Mouse (Mus musculus) kidney, embryonic 15.5 days (tissue): Measurements from ENCODE around the gene Gorab. TPM values are rescaled to one million over a fixed set of nuclear protein-coding genes. Genes with fewer than 3 reads are reported as not detected.

Source experiments
- ATAC-seq: fragments of 200-750 bp; cut with Nextera tagmentation; replicated peaks from 2 replicates; pipeline ENCODE4 v1.8.0; 2017; ENCODE audit warnings: moderate TSS enrichment; ENCODE audit not compliant: low FRiP score
- H3K27ac ChIP-seq: fragments of 300-500 bp; sonication (generic); 2 replicates; pipeline ENCODE4 v1.5.1; 2015; ENCODE audit warnings: mild to moderate bottlenecking, inconsistent platforms
- H3K27me3 ChIP-seq: fragments of 300-500 bp; sonication (generic); 2 replicates; pipeline ENCODE4 v1.6.1; 2015; ENCODE audit warnings: inconsistent platforms
- H3K36me3 ChIP-seq: fragments of 300-500 bp; sonication (generic); 2 replicates; pipeline ENCODE4 v1.6.1; 2015; ENCODE audit warnings: inconsistent platforms
- H3K4me1 ChIP-seq: fragments of 300-500 bp; sonication (generic); 2 replicates; pipeline ENCODE4 v1.6.1; 2015; ENCODE audit warnings: inconsistent platforms
- H3K4me2 ChIP-seq: fragments of 300-500 bp; sonication (generic); 2 replicates; pipeline ENCODE4 v1.6.1; 2015; ENCODE audit warnings: moderate library complexity, mild to moderate bottlenecking, inconsistent platforms
- H3K4me3 ChIP-seq: fragments of 300-500 bp; sonication (generic); replicated peaks from 2 replicates; pipeline ENCODE4 v1.5.1; 2015; ENCODE audit warnings: mild to moderate bottlenecking, inconsistent platforms
- H3K9ac ChIP-seq: fragments of 300-500 bp; sonication (generic); 2 replicates; pipeline ENCODE4 v1.6.1; 2015; ENCODE audit warnings: mild to moderate bottlenecking, inconsistent platforms
- H3K9me3 ChIP-seq: fragments of 300-500 bp; sonication (generic); replicated peaks from 2 replicates; pipeline ENCODE4 v1.6.1; 2016; ENCODE audit warnings: inconsistent platforms
- WGBS: fragments of 180-500 bp; shearing (Covaris S2); methylation state at CpG from one replicate; pipeline ENCODE4 v1.1.7; 2015; ENCODE audit warnings: mixed read lengths; 5-methylcytosine and 5-hydroxymethylcytosine counted together
- polyA plus RNA-seq: library from polyadenylated mRNA; unstranded; fragments of >200 nt; fragmentation: Nextera tagmentation; extraction: Ambion mirVana; gene quantifications from 2 replicates; pipeline ENCODE4 v1.2.1, GENCODE M21; 2015

The Gorab gene
- polyA plus RNA-seq, 1 experiment from 2014 or later = 23.2 TPM

- Histone ChIP-seq H3K4me3 (no peak overlapping the region), H3K4me1 (peaks cover 9% of the 10 kb centered on the region), H3K9me3 (no peaks in the 10 kb centered on the region), H3K36me3 (no peaks in the 10 kb centered on the region), H3K27ac (no peak overlapping the region), H3K4me2 (no peak overlapping the region), H3K27me3 (no peaks in the 10 kb centered on the region), H3K9ac (no peak overlapping the region)
- WGBS = 6% methylated on average over 3 of the region's 3 CpGs
- no peak for ATAC-seq
Measured at GRCm38 (mm10) chr1:163355626-163356156, 47.8 kb downstream of the Gorab start.

- H3K9ac ChIP-seq = no peak overlapping the region
- 89% methylated on average over 3 of the region's 3 CpGs for WGBS
- no peaks in the 10 kb centered on the region for H3K27me3 ChIP-seq
- no peak overlapping the region for H3K4me2 ChIP-seq
- no peaks in the 10 kb centered on the region for H3K9me3 ChIP-seq
- no peak overlapping the region for H3K27ac ChIP-seq
- no peak overlapping the region for H3K4me3 ChIP-seq
- no peaks in the 10 kb centered on the region for H3K36me3 ChIP-seq
- peaks cover 8% of the 10 kb centered on the region for H3K4me1 ChIP-seq
- no peak for ATAC-seq
Measured at GRCm38 (mm10) chr1:163350988-163351387, 52.5 kb downstream of the Gorab start.

- ATAC-seq = no peak
- WGBS = 81% methylated on average over 5 of the region's 5 CpGs
Measured at GRCm38 (mm10) chr1:163345541-163345940, 57.9 kb downstream of the Gorab start.

GRCm38 (mm10) chr1:163344931-163345330 lies 58.5 kb downstream of the Gorab start:
- Histone ChIP-seq H3K27me3 (no peaks in the 10 kb centered on the region), H3K4me2 (no peak overlapping the region), H3K9ac (no peak overlapping the region), H3K9me3 (no peaks in the 10 kb centered on the region), H3K4me3 (no peak overlapping the region), H3K4me1 (no peaks in the 10 kb centered on the region), H3K27ac (no peak overlapping the region), H3K36me3 (no peaks in the 10 kb centered on the region)
- ATAC-seq = no peak
- 58% methylated on average over 1 of the region's 1 CpGs for WGBS

More at GRCm38 (mm10) chr1:163345541-163345940, 57.9 kb downstream of the Gorab start:
- Histone ChIP-seq H3K36me3 (no peaks in the 10 kb centered on the region), H3K4me2 (no peak overlapping the region), H3K4me1 (no peaks in the 10 kb centered on the region), H3K4me3 (no peak overlapping the region), H3K9me3 (no peaks in the 10 kb centered on the region), H3K9ac (no peak overlapping the region), H3K27ac (no peak overlapping the region), H3K27me3 (no peaks in the 10 kb centered on the region)

GRCm38 (mm10) chr1:163339219-163339561 lies 64.3 kb downstream of the Gorab start:
- WGBS = 56% methylated on average over 3 of the region's 3 CpGs
- Histone ChIP-seq H3K36me3 (no peaks in the 10 kb centered on the region), H3K9ac (no peak overlapping the region), H3K27ac (no peak overlapping the region), H3K9me3 (no peaks in the 10 kb centered on the region), H3K4me1 (no peaks in the 10 kb centered on the region), H3K4me2 (no peak overlapping the region), H3K27me3 (no peaks in the 10 kb centered on the region), H3K4me3 (no peak overlapping the region)
- no peak for ATAC-seq

- Histone ChIP-seq H3K4me3 (no peak overlapping the region), H3K9ac (no peak overlapping the region), H3K4me1 (no peaks in the 10 kb centered on the region), H3K4me2 (no peak overlapping the region), H3K9me3 (no peaks in the 10 kb centered on the region), H3K27me3 (no peaks in the 10 kb centered on the region), H3K36me3 (no peaks in the 10 kb centered on the region), H3K27ac (no peak overlapping the region)
- 71% methylated on average over 7 of the region's 7 CpGs for WGBS
- ATAC-seq = no peak
Measured at GRCm38 (mm10) chr1:163338525-163339218, 64.8 kb downstream of the Gorab start.

- H3K36me3 ChIP-seq = no peaks in the 10 kb centered on the region
- H3K9me3 ChIP-seq = no peaks in the 10 kb centered on the region
- no peak overlapping the region for H3K9ac ChIP-seq
- H3K4me3 ChIP-seq = no peak overlapping the region
- H3K4me1 ChIP-seq = no peaks in the 10 kb centered on the region
- H3K4me2 ChIP-seq = no peak overlapping the region
- no peak overlapping the region for H3K27ac ChIP-seq
- no peaks in the 10 kb centered on the region for H3K27me3 ChIP-seq
- WGBS = 79% methylated on average over 2 of the region's 2 CpGs
- ATAC-seq = no peak
Measured at GRCm38 (mm10) chr1:163337821-163338220, 65.6 kb downstream of the Gorab start.

Other genes with a start within 250 kb of the Gorab start
- 10.5 and 10.9 TPM in 2 replicates for gene Prrx1, start 90.0 kb downstream of the Gorab start, polyA plus RNA-seq